Mouse (Mus musculus) testis, postnatal 10 days (tissue): ENCODE data around the gene Hectd3.

Experiments used
- DNase-seq: peaks from one replicate; pipeline ENCODE4 v3.0.0; 2021; ENCODE audit warnings: low spot score

The Hectd3 gene

DNA sequence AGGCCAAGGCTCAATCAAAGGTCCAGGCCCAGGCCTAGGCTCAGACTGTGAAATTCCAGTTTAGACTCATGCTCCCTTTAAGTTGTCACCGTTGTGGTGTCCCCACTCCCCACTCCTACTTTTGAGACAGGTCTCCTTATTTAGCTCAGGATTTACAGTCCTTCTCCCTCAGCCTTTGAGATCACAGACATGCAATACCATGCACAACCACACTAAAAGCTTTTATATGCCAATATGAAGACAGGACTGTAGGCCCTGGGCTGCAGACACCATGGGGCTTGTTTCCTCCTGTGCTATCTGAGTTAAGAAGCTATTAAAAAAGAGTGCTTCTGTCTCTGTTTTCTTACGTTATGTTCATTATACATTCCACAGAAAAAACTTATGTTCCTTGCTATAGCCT lies 22.6 kb downstream of the Hectd3 start:
- DNase-seq, result no peak

DNA sequence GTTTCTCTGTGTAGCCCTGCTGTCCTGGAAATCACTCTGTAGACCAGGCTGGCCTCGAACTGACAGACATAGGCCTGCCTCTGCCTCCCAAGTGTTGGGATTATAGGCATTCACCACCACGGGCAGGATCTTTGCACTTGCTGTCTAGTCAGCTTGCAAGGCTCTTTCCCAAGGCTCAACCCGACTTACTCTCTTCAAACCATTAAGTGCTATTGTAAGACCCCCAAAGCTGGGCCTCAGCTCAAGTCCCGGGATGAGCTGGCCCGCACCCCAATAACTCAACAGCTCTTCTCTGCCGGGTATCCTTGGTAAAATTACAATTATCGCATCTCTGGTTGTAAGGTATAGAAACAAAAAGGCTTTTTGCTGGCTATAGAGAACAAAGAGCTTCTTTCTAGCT lies 23.2 kb downstream of the Hectd3 start:
- DNase-seq, result no peak

DNA sequence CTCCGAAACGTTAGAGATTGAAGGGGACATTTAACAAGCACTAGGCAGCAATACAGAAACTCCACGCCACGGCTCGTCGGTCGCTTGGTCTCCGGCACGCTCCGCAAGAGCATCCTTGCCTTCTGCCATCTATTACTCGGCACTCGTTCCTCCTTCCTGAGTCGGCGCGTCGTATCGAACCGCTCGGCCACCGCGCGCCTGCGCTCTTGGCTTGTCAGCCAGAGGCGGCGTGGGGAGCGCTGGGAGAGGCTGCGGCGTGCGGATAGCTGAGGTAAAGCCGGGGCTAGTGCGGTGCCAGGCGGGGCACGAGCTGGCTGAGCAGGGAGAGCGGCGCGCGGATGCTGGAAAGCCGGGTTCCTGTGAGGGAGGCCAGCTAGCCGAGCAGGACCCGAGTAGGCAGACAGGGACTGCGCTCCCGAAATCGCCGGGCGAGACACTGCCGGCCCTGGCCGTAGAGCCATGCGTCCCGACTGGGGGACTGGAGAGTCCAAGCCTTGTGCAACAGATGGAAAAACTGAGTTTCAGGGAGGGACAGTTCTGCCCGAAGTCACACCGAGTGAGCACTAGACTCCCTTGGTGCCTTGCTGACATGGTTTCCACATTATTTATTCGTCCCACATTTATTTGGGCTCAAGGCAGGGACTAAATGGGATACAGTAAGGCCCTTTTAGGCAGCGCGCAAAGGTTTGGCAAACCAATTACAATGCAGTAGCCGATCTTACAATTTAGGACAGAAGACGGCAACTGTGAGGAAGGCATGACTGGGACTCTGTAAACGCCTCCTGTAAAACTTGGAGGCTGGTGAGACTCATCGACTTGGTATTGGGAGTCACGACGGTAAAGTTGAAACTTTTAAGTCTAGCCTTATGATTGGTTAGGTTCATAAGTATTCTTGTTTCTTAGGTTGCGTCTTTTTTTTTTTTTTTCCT lies 24.4 kb downstream of the Hectd3 start, which contains the start of gene Eif2b3:
Gene Eif2b3, plus strand, starts transcription at position 197 of the 929 bp plus-strand sequence.
- DNase-seq, result peak; percentile 91

DNA sequence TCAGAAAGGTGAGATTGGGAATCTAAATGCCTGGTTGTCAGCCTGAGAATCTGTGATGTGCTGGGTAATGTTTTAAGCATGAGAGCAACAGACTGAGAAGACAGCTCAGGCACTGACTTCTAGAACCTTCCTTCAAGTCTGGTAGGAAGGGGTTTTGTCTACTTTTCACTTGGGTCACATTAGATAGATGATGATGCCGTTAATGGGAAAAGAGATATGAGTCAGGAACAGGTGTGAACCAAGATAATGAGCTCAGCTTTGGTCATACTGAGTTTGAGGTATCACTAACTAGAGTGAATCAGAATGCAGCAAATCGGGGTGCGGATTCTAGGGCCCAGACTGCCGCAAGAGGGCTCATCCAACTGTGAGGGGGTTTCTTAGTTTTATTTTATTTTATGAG lies 28.4 kb downstream of the Hectd3 start:
- no peak for DNase-seq

DNA sequence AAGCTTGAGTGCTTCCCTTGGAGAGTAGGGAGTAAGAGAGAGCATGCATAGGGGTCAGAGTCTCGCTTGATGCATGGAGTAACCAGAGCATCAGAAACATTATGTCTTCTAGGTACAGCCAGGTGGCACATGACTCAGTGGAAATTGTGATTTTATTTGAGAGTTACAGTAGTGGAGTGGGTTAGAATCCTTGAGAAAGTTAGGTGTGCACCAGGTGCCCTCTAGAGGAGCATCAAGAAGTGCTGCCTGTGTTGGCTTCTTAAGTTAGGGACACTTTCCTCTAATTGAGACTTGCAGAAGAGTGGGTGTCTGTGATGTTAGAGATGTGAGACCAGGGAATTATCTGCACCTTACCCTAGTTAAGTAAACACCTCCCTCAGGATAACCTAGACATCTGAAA lies 36.0 kb downstream of the Hectd3 start:
- no peak for DNase-seq

DNA sequence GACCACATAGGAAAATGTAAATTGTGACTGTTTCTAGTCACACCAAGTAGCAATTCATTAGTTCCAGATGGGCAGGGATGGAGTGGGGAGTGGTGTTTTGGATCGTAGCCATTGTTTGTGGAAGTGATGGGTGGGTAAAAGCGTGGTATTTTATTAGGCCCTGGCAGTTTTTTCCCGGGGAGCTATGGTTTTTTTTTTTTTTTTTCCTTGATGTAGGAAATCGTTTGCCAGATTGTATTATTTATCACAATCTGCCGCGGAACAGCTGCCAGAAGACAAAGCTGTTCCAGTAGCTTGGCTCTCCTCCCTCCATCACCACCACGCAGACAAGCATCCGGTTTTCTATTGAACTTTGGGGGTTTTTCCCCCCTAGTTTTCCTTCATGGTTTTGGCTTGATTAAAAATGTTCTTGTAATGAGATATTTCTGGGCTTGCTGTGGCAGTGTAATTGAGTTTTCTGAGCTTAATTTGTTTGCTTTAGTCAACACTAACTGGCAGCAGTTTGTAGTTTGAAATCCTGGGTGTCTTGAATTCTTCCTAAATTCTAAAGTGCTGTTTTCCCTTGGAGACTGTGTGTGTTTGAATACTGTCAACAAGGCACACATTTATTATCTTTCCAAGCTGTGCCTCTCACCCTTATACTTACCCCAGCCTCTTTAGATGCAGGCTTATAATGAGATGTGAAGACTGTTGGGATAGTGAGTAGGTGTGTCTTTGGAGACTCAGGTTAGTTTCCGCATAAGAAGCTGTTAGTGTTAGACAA lies 45.0 kb downstream of the Hectd3 start:
- DNase-seq, result no peak

DNA sequence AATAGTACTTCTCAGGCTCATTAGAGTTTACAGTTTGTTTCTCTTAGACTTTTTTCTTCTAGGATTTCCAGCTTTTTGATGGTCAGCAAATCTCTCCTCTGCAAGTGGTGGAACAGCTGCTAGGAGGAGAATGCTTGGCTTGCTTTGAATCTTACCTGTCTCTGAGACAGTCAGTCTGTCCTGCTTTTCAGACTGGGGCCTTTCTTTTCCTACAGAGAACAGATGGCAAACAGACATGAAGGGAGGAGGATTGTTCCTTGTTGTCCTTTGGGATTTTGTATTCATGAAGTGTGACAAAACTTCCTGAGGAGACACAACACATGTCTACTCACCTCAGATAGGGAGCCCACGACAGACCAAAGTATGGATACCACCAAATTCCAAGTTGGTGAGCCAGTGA lies 45.7 kb downstream of the Hectd3 start:
- DNase-seq, result no peak

DNA sequence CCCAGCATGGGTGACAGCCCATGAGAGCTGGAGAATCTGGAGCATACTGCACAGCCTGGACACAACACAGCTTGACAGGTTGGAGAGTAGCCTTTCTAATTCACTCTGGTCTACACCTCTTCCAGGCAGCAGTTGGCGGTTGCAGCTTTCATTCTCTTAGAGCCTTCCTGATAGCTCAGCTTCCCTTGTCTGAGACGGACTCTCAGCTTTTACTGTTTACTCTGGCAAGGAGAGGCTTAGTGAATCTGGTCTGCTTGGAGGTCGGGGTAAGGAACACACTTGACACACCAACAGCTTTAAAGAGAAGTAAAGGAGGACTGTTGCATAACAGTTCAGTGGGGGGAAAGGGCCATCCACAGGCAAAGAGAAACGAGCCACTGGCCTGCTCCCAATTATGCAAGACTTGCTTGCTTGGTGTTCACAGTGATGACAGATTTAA lies 46.2 kb downstream of the Hectd3 start:
- DNase-seq, result no peak

DNA sequence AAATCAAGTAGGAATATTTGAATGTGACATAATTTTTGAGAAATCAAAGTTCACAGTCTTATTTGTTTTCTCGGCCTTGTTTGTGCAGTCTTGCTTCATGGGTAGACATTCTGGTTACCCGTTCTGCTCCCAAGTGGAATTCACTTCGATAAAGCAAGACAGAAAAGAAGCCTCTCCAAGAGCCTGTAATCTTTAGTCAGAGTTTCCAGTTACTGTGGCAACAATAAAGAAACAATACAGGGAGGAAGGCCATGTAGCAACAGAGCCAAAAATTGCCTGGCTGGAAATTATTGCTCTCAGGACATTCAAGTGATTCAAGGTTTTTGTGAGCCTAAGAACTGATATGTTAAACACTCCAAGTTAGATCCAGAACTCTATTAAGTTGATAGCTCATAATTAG lies 53.7 kb downstream of the Hectd3 start:
- no peak for DNase-seq

DNA sequence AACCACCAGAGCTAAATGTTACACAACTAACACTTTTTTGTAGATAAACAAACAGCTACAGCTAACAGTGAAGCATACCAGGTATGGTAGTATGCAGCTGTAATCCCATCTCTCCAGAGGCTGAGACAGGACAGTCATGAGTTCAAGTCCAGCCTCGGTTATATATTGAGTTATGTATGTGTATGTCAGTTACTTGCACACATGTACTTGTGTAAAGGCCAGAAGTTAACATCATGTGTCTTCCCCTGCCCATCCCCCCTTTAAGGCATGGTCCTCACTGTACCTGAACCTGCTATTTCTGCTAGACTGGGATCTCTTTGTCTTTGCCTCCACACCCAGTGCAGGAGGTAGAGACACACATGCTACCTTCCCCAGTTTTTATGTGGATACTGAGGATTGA lies 54.4 kb downstream of the Hectd3 start:
- DNase-seq, result no peak

DNA sequence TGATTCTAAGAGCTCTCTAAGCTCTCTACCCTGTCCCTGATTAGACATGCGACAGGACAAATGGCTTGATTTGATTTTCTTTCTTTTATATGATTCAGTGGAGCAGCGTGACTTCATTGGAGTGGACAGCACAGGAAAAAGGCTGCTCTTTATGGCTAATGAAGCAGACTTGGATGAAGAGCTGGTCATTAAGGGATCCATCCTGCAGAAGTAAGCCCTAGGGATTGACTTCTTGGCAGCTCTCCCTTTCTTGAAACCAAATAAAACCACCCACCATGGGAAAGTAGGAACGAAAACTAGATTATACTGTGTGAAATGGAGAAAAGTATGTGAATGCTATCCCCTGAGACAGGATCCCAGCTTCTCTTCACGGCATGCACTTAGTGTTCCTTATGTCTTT lies 57.5 kb downstream of the Hectd3 start:
- peak; percentile 58 for DNase-seq

DNA sequence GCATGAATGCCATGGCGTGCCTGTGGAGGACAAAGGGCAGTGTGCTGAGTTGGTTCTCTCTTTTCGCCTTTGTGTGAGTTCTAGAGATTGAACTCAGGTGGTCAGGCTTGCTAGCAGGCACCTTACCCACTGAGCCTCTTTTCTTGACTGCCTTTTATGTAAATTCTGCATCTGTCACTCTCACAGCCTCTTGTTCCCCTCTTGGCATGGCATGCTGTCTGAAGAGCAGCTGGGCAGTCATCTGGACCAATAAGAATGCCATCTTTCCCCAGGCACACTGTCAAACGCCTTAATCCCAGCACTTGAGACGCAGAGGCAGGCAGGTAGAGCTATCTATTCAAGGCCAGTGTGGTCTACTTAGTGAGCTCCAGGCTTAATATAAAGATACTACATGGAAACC lies 58.8 kb downstream of the Hectd3 start:
- no peak for DNase-seq
